Mouse (Mus musculus): ENCODE data around the gene Rbck1.

GRCm38 (mm10) chr2:152367917-152368316 lies 35.5 kb upstream of the Rbck1 start:
- TF ChIP-seq CTCF (IDR thresholded peaks at IDR 0.05; ENCODE audit: low read depth) = no peak
- TF ChIP-seq EP300 (optimal IDR thresholded peaks at IDR 0.05) = no peak

Measured in stomach, postnatal 0 days (tissue).